Mouse (Mus musculus): ENCODE measurements around the gene Gas2l1. TPM values are rescaled to one million over a fixed set of nuclear protein-coding genes. Genes with fewer than 3 reads are reported as not detected.
A peak's percentile ranks its signal among the peaks of the same experiment; 100 is the strongest.
"Not testable (repeated sequence)": the region's sequence is repeated elsewhere in the genome, so short reads cannot be mapped to it uniquely, and the experiment has no call there.

Gene Gas2l1
- polyA plus RNA-seq, 2 experiments = 10.9 to 12.1 TPM

DNA sequence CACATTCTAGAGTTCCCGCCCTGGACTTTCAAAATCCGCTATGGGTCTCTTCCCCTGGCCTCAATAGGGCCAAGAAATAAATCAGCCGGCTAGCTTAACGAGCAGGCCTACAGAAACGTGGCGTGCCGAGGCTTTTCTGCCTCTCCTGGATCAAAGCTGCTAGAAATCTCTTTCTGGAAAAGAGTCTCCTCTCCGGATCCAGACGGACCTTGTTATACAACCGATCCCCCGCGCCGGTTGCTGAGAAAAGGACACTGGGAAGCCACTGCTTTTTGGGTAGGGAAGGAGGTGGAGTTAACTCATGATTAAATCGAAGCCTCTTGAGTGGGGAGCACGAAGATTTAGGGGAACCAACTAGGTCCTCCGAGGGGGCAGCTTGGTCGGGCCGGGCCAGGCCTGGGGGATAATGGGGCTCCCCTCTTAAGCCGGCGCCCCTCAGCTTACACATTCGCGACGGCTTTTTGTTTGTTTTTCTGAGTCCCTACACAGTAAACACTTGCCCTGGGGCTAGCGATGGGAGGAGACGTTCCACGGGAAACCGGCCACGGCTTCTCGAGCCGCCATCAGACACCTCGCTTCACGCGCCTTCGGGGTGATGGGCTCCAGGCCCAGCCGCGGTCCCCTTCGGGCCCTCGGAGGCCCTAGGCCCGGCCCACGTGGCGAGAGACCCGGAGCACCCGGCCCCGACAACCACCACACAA lies 33.1 kb upstream of the Gas2l1 start:
- ATAC-seq (ENCODE audit: insufficient read depth) (peak; percentile 2; the same call in 1 of the 2 replicates), DNase-seq (ENCODE audit: low read depth in 3 of 3, low spot score in 3 of 3) (peak; percentile 43 to 60 (median 55))
- H3K36me3 ChIP-seq (replicated peaks; ENCODE audit: control insufficient read depth, insufficient read depth, low read depth) = peaks cover 9% of the 10 kb centered on the region
- H3K27me3 ChIP-seq (ENCODE audit: control insufficient read depth, insufficient read depth, low read length) = no peaks in the 10 kb centered on the region
- under 1% methylated on average over 44 of the region's 44 CpGs for WGBS (ENCODE audit: insufficient replicate concordance)
- H3K4me3 ChIP-seq (ENCODE audit: insufficient read depth in 1 of 2, low read depth in 2 of 2, low read length in 2 of 2) = peak overlapping the region; percentile 71 to 90
- no peak for TF ChIP-seq EP300 (IDR thresholded peaks at IDR 0.05; ENCODE audit: low read depth)
- H3K27ac ChIP-seq = peak overlapping the region; percentile 85
- H3K4me2 ChIP-seq (ENCODE audit: low read depth) = peak overlapping the region; percentile 84
- H3K4me1 ChIP-seq (replicated peaks; ENCODE audit: control insufficient read depth in 2 of 2, insufficient read depth in 2 of 2, low read length in 1 of 2) = peaks cover 11 to 24% of the 10 kb centered on the region in 2 experiments
- H3K9ac ChIP-seq (replicated peaks) = peak overlapping the region; percentile 93
- H3K9me3 ChIP-seq (ENCODE audit: control insufficient read depth, low read length) = no peaks in the 10 kb centered on the region

DNA sequence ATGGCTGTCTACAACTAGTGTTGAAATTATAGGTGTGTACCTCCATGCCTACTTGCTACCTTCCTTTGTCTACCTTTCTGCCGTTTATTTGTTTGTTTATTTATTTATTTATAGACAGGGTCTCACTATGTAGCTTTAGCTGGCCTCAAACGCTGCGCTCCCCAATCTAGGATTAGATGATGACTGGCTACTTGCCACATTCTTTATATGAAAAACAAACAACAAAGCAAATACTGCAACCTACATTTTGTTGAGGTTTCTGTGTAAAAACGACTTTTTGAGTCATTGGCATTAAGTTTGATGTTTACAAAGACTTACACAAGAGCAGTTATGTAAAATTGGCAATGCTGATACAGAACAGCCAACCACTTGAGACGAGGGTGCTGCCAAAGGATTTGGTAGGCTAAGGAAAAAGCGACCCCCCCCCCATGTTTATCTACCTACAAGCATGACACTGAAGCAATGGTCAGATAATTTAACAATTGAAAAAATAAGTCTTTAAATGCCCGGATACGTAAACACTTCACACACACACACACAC lies 31.4 kb upstream of the Gas2l1 start:
- peak overlapping the region; percentile 84 for H3K4me2 ChIP-seq (ENCODE audit: low read depth)
- H3K27me3 ChIP-seq (ENCODE audit: control insufficient read depth, insufficient read depth, low read length) = no peaks in the 10 kb centered on the region
- peak overlapping the region; percentile 2; the same call in 1 of the 2 replicates for H3K27ac ChIP-seq
- TF ChIP-seq CTCF (IDR thresholded peaks at IDR 0.05; ENCODE audit: low read depth) = no peak
- TF ChIP-seq EP300 (IDR thresholded peaks at IDR 0.05; ENCODE audit: low read depth) = no peak
- 39% methylated on average over 8 of the region's 8 CpGs for WGBS (ENCODE audit: insufficient replicate concordance)
- no peaks in the 10 kb centered on the region for H3K9me3 ChIP-seq (ENCODE audit: control insufficient read depth, low read length)
- H3K4me1 ChIP-seq (replicated peaks; ENCODE audit: control insufficient read depth in 2 of 2, insufficient read depth in 2 of 2, low read length in 1 of 2) = peaks cover 8 to 15% of the 10 kb centered on the region in 2 experiments
- DNase-seq (ENCODE audit: low read depth in 3 of 3, low spot score in 3 of 3) (no peak), ATAC-seq (ENCODE audit: insufficient read depth) (no peak)
- H3K4me3 ChIP-seq (ENCODE audit: insufficient read depth in 1 of 2, low read depth in 2 of 2, low read length in 2 of 2) = peak overlapping the region; percentile 71 to 90; a peak in 3 of 4 replicates
- peaks cover 18% of the 10 kb centered on the region for H3K36me3 ChIP-seq (replicated peaks; ENCODE audit: control insufficient read depth, insufficient read depth, low read depth)
- peak overlapping the region; percentile 93 for H3K9ac ChIP-seq (replicated peaks)

DNA sequence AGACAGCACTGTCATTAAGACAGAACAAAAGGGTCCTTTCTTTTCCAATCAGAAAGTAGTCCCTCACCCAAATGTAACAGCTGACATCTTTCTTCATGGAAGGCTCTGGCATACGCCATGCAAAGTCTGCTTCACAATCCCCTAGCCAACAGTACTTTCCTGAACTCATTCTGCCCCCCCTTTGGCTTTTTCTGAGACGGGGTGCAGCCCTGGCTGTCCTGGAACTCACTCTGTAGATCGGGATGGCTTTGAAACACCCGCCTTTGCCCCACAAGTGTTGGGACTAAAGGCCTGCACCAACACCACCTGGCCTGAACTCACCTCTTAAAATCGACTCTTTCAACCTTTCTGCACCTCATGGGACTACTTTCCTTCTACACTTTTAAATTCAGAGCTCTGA lies 30.8 kb upstream of the Gas2l1 start:
- no peak for ATAC-seq (ENCODE audit: insufficient read depth)
- Histone ChIP-seq H3K4me1 (replicated peaks; ENCODE audit: control insufficient read depth in 2 of 2, insufficient read depth in 2 of 2, low read length in 1 of 2) (peaks cover 8 to 14% of the 10 kb centered on the region in 2 experiments), H3K36me3 (replicated peaks; ENCODE audit: control insufficient read depth, insufficient read depth, low read depth) (peaks cover 23% of the 10 kb centered on the region), H3K4me3 (ENCODE audit: insufficient read depth in 1 of 2, low read depth in 2 of 2, low read length in 2 of 2) (peak overlapping the region in 1 of 2 experiments; percentile 90; a peak in 1 of 4 replicates), H3K27ac (no peak overlapping the region), H3K4me2 (ENCODE audit: low read depth) (peak overlapping the region; percentile 84), H3K9ac (replicated peaks) (no peak overlapping the region), H3K9me3 (ENCODE audit: control insufficient read depth, low read length) (no peaks in the 10 kb centered on the region), H3K27me3 (ENCODE audit: control insufficient read depth, insufficient read depth, low read length) (no peaks in the 10 kb centered on the region)
- no peak for TF ChIP-seq CTCF (IDR thresholded peaks at IDR 0.05; ENCODE audit: low read depth)
- TF ChIP-seq EP300 (IDR thresholded peaks at IDR 0.05; ENCODE audit: low read depth) = no peak
- WGBS (ENCODE audit: insufficient replicate concordance) = 73% methylated on average over 5 of the region's 5 CpGs
- DNase-seq (ENCODE audit: low read depth in 3 of 3, low spot score in 3 of 3) = no peak

DNA sequence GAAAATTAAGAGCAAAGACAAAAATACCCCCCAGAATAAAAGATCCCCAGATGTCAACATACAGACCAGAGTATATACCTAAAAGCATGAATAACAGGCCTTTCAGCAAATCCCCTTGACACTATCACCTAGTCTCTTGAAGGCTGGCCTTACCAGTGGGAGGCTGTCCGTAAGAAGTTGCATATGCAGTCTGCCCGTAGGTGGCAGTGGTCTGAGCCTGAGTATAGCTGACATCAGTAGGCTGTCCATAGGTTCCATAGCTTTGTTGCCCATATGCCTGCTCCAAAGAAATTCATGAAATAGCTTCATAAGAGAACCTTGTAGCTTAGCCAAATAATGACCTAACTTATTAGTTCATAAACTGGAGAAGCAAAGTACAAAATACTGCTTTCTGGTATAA lies 26.6 kb upstream of the Gas2l1 start:
- no peaks in the 10 kb centered on the region for H3K9me3 ChIP-seq (ENCODE audit: control insufficient read depth, low read length)
- ATAC-seq (ENCODE audit: insufficient read depth) (no peak), DNase-seq (ENCODE audit: low read depth in 3 of 3, low spot score in 3 of 3) (no peak)
- no peak overlapping the region for H3K27ac ChIP-seq
- H3K4me3 ChIP-seq (ENCODE audit: insufficient read depth in 1 of 2, low read depth in 2 of 2, low read length in 2 of 2) = no peak overlapping the region
- no peak overlapping the region for H3K9ac ChIP-seq (replicated peaks)
- H3K36me3 ChIP-seq (replicated peaks; ENCODE audit: control insufficient read depth, insufficient read depth, low read depth) = peaks cover 61% of the 10 kb centered on the region
- no peaks in the 10 kb centered on the region for H3K27me3 ChIP-seq (ENCODE audit: control insufficient read depth, insufficient read depth, low read length)
- H3K4me1 ChIP-seq (replicated peaks; ENCODE audit: control insufficient read depth in 2 of 2, insufficient read depth in 2 of 2, low read length in 1 of 2) = peaks cover 6% of the 10 kb centered on the region in 2 experiments; a peak in 3 of 4 replicates
- TF ChIP-seq CTCF (IDR thresholded peaks at IDR 0.05; ENCODE audit: low read depth) = peak; percentile 50
- no peak for TF ChIP-seq EP300 (IDR thresholded peaks at IDR 0.05; ENCODE audit: low read depth)
- H3K4me2 ChIP-seq (ENCODE audit: low read depth) = no peak overlapping the region
- WGBS (ENCODE audit: insufficient replicate concordance) = 51% methylated on average over 2 of the region's 2 CpGs

DNA sequence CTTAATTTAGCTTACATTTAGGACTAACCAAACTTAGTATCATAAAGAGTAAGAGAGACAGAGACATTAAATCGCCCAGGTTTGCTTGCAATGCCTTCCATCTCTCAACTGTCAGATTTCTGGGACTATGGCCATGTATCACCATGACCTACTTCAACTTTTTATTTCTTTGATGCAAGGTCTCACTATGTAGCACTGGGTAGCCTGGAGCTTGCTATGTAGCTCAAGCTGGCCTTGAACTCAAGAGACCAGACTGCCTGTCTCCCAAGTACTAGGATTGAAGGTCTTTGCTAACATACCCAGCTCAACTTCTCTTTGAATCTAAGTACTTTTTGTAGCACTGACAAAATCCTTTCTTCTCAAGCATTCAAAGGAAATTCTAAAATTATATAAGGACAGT lies 24.0 kb upstream of the Gas2l1 start:
- Histone ChIP-seq H3K27me3 (ENCODE audit: control insufficient read depth, insufficient read depth, low read length) (no peaks in the 10 kb centered on the region), H3K4me2 (ENCODE audit: low read depth) (no peak overlapping the region), H3K36me3 (replicated peaks; ENCODE audit: control insufficient read depth, insufficient read depth, low read depth) (peaks cover 84% of the 10 kb centered on the region), H3K9ac (replicated peaks) (no peak overlapping the region), H3K9me3 (ENCODE audit: control insufficient read depth, low read length) (no peaks in the 10 kb centered on the region), H3K4me3 (ENCODE audit: insufficient read depth in 1 of 2, low read depth in 2 of 2, low read length in 2 of 2) (no peak overlapping the region), H3K4me1 (replicated peaks; ENCODE audit: control insufficient read depth in 2 of 2, insufficient read depth in 2 of 2, low read length in 1 of 2) (no peaks in the 10 kb centered on the region), H3K27ac (no peak overlapping the region)
- ATAC-seq (ENCODE audit: insufficient read depth) (no peak), DNase-seq (ENCODE audit: low read depth in 3 of 3, low spot score in 3 of 3) (no peak)
- TF ChIP-seq CTCF (IDR thresholded peaks at IDR 0.05; ENCODE audit: low read depth) (no peak), EP300 (IDR thresholded peaks at IDR 0.05; ENCODE audit: low read depth) (no peak)
- WGBS (ENCODE audit: insufficient replicate concordance) = 100% methylated on average over 1 of the region's 1 CpGs

DNA sequence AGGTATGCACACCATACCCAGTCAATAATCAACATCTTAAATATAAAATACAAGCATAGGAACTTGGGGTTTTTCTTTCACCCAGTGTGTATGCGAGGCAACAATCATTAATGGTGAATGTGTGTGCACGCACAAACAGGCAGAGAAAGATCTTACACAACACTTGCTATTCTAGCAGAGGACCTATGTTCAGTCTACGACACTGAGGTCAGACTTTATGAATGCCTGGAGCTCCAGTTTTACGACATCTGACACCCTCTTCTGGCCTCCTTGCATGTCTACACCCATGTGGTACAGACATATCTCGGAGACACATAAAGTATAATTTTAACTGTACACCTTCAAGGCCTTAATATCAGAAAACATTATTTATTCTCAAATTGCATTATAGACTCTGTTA lies 11.7 kb upstream of the Gas2l1 start:
- ATAC-seq (ENCODE audit: insufficient read depth); H3K9me3 ChIP-seq (ENCODE audit: control insufficient read depth, low read length); H3K27me3 ChIP-seq (ENCODE audit: control insufficient read depth, insufficient read depth, low read length); DNase-seq (ENCODE audit: low read depth in 3 of 3, low spot score in 3 of 3); H3K4me3 ChIP-seq (ENCODE audit: insufficient read depth in 1 of 2, low read depth in 2 of 2, low read length in 2 of 2); H3K27ac ChIP-seq; H3K9ac ChIP-seq (replicated peaks); H3K4me2 ChIP-seq (ENCODE audit: low read depth); H3K4me1 ChIP-seq (replicated peaks; ENCODE audit: control insufficient read depth in 2 of 2, insufficient read depth in 2 of 2, low read length in 1 of 2): not testable (repeated sequence)
- 88% methylated on average over 4 of the region's 5 CpGs for WGBS (ENCODE audit: insufficient replicate concordance)
- H3K36me3 ChIP-seq (replicated peaks; ENCODE audit: control insufficient read depth, insufficient read depth, low read depth) = peaks cover 81% of the 10 kb centered on the region
